Mouse (Mus musculus) MEL-GATA-1-ER (cell line): ENCODE measurements around the gene Igsf9.

Source experiments
- DNase-seq: peaks from one replicate; pipeline ENCODE4 v3.0.0-alpha.2; 2012; ENCODE audit warnings: low read depth; ENCODE audit errors: extremely low read depth

The Igsf9 gene

DNA sequence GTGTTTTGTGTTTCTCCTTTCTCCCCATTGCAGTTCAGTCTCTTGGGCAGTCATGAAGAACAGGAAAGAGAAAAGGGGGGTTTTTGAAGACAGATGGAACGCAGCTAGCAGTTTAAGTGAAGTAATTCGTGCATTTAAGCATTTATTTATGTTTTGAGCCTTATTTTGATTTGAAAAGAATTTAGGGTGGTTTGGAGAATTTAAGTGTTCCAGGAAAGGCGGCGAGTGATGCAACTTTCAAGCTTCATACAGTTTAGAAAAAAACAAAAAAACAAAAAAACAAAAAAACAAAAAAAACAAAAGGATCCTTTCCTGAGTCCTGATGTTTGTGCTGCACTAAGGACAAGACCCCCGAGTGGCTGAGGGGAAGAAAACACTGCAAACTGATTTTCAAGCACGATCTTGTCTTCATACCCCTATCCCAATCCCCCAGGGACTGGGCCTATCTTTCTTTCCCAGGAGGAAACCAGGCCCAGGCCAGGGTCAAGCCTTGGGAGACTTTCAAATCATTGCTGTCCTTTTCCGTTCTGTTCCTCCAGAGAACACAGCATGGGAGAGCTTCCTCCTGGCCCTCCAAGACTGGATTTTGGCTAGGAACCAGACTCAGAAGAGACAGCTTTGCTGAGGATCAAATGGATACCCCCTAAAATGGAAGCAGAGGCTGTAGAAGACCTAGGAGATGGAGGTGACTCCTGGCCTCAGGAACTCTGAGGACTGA lies 33.1 kb downstream of the Igsf9 start:
- DNase-seq = no peak

DNA sequence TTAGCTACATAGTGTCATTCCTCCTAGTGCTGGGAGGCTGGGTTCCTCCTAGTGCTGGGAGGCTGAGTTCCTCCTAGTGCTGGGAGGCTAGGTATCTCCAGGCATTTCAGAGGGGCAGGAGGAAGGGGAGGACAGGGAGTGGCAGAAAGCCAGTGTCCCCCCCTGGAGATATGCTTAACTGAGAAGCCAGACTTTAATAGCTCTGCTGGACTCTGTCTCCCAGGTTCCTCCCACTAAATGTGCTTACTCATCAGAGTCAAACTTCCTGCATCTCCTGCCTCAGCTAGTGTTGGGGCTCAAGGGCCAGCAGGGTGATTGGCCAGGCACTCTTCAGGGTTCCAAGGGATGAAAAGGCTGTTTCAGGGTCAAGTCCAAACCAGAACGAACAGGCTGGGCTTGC lies 33.8 kb downstream of the Igsf9 start:
- DNase-seq = peak; percentile 81

DNA sequence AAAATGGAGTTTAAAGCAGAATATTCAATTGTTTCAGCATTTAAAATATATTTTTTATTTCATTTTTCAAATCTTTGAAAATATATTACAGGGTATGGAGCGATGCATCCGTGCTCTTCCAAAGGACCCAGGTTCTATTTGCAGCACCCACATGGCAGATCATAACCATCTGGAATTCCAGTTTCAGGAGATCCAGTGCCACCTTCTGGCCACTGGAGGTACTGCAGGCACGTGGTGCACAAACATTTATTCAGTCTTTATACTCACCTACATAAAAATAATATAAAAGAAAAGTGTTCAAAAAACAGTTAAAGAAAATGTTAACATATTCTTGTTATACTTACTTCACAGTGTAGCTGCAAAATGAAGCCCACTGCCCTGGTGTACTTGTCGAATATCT lies 36.4 kb downstream of the Igsf9 start:
- no peak for DNase-seq

DNA sequence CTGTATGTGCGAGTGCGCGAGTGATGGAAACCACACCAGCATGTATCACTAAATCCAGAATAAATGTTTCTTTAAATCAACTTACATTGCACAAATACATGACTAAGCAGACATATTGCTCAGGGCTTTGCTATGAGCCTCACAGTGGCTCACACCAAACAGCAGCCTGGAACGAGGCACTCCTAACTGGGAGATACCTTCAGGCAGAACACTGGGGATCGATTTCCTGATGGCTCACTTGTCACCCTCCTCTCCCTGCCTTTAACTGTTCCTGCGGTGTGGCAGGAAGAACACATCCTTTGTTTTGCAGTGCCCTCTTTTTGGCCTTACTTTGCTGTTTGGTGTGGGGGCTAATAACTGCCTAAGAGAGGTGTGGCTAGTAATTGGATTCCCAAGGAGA lies 38.1 kb downstream of the Igsf9 start:
- DNase-seq = no peak

DNA sequence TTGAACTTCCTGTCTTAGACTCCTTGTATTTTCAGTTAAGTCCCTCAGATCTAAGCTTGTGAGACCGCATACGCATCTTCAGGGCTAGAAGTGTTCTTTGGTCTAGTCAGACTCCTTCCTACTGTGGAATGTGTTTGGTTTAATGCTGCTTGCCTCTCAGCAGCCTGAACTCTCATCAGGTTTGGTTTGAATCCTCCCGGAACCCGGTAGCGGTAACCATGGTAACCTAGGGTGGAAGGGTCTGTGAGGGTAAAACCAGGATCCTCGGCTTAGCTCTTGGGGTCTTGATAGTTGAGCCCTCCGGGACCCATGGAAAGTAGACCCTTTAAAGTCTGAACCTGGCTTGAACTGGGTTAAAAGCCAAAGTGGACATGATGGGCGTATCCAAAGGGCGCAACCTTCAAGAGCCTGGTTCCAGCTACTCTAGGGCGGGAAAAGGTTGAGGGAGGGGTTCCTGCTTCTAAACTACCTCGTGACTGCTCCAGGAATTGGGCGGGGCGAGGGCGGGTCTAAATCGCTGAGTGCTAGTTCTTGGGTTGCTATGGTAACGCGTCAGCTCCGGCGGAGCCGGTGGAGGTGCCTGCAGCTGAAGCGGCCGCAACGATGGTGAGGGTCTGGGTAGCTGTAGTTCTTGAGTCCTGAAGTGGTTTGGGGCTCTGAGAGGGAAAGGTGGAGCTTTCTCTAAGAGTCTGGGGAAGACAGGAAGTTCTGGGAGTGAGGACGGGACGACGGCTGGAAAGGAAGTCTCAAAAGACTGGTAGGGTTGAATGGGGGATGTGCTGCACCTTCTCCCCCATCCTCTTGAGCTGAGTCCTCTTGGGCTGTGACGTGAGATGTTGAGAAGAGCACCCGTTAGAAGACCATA lies 39.2 kb downstream of the Igsf9 start, which contains the start of gene Cfap45:
Cfap45 (plus strand) TSS at position 226 of the 865 bp plus-strand sequence.
- DNase-seq = no peak

DNA sequence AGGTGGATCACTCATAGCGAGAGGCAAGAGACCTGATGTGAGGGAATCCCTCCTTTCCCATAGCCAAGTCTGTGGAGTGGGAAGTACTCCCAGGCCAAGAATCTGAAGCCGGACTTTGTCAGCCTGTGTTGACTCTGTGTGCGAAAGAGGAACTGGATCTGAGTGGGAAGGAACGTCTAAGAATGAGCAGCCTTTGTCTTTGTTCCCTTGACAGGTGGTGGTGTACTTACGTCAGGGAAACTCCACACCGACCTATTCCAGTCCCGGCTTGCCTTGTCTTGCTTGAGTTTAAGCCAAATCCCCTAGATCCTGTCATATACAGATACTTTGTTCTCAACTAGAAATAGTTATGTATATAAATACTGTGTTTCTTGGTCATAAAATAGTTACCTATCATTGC lies 40.9 kb downstream of the Igsf9 start:
- no peak for DNase-seq

DNA sequence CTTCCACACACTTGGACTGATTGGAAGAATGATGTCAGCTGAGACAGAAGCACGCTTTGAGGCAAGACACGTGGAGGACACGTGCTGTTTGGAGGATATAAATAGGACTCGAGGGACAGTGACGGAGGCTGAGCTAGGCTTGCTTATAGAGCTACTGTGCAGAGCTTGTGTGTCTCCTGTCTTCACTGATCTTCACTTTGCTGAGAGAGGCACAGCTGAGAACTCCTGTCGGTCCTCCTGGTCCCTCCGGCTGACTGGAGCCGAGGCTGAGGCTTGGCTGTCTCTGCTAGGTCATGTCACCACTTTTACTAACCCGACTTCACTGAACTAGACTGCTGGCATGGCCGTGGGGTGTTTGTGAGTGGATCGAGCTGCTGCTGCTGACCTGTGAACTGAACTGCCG lies 42.1 kb downstream of the Igsf9 start:
- DNase-seq = no peak

DNA sequence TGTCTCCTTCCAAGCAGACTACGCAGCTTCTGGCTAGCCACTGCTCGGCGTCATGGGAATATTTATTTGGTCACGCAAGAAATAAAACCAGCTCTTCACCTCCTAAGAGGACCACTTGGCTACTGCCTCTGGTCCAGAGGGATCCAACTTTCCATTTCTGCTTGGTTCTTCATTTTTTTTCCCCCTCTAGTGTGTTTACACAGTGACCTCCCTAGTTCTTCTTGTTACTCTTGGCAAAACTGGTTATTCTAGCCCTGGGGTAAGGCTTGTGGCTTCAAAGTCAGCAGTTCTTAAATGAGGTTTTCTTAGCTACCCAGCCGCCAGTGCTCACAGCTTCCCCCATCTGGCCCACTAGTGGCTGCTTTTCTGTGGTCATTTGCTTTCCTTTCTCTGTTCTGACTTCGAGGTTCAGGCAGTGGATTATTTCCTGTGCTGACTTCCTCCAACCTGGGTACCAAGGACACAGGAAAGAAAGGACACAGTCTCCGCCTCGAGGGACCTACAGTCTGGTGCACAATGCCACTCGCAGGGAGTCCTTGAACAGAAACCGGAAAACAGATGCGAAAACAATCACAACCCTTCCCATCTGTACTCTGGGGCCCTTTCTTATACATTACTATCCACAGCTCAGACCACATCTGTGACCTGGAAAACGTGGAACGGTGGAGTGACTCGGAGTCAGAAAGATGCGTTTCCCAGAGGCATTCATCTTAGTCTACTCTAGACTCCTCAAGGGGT lies 43.6 kb downstream of the Igsf9 start:
- no peak for DNase-seq

DNA sequence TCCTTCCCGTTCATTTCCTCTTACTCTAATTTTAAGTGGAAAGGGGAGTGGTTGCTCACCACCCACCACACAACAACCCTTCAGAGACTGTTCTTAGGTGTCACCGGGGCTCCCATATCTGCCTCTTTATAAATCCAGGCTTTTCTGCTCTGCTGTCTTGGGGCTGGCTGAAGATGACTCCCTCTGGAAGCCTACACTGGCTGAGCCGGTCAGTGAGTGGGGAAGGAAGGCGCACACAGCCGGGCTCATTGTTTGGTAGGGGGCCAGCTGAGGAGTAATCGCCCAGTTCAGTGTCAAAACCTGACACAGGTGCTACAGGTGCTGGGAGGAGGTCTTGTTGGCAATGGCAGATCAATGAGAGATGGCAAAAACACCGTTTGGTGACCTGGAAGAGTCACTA lies 44.4 kb downstream of the Igsf9 start:
- DNase-seq = no peak

DNA sequence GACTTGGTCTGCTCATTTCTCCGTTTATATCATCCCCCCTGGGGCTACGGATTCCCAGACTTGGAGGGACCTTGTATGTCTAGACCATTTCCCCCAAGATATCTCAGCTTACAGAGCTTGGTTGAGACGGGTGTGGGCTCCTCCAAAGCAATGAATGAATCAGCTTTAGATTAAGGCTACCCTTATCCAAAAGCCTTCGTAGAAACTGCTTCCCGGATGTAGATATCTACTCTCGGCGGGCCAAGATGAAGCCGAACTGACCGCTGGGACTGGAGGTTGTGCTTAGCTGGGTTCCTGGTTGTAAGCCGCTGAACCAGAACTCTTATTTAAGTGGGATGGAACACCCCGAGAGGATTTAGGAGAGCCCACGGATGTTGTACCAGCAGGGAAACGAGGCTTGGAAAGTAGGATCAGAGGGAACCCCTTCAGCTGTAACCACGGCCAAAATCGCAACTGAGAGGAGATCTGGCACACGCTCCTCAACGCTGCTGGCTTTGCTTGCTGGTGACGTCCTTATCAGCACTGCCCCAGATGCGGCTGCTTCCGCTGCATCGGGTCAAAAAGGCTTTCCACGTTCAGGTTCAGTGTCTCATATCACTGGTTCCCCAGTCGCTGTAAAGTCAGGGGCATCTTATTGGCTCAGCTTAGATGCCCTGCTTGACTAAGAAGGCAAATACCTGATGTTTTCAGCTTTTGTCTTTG lies 44.9 kb downstream of the Igsf9 start:
- peak; percentile 92 for DNase-seq

DNA sequence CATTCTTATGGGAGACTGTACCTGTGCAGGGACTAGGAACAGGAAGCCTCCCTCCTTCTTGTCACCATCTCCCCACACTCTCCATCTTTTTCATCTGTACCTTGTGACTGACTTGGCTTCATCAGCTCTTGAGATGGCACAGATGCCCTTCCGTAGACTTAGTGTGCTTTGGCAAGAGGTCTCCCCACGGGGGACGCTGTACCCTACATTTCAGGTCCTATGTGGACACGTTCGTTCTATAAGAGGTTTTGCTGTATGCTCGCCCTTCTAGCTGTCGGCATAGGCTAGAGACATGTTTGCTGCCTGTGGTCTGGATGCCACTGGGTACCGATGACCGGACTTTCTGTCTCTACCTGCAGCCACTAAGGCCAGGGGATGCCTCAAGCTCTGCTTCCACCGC lies 45.8 kb downstream of the Igsf9 start:
- no peak for DNase-seq

DNA sequence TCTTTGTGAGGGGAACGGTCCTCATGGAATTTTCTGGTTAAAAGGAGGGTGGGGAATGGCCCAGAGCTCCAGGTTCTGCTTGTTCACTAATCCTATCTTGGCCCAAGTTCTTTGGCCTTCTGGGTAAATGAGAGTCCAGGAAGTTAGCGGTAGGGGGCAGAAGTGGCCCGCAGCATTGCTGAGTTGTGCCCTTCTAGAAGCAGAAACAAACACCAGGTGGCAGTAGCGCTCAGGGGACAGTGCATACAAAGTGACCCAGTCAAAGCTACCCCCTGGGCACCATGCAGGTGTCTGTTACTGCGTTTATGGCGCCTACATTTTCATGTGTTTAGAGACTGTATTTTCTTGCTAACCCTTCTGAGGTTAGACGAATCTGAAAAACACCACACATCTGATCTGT lies 47.1 kb downstream of the Igsf9 start:
- no peak for DNase-seq

DNA sequence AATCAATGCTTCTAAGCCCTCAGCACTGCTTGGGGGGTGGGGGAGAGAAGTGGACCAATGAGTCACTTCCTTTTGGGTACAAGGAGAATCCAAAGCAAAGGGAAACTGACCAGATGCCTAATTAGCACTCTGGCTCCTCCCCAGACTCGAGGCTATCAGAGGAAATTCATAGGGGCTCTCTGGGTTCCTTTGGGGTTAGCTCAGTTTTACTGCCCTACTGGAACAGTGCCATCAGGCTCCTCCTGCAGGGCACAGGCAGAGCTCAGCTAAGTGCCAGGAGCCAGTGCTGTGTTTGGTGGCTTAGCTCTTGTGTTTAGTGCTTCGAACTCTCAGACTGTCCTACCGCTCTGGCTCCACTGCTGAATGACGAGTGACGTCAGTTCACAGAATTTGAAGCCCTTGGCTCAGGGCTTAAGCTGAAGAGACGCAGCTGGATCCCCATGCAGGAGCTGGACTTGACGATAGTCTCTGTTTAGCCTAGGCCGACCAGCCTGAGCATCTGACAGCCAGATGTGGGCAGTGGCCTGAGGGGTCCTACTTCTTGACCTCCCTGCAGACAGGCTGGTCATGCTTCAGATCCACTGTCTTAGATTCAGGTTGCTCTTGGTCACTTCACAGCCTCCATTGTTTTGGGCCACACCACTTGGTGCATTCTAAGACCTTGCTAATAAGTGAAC lies 49.1 kb downstream of the Igsf9 start:
- DNase-seq = no peak

DNA sequence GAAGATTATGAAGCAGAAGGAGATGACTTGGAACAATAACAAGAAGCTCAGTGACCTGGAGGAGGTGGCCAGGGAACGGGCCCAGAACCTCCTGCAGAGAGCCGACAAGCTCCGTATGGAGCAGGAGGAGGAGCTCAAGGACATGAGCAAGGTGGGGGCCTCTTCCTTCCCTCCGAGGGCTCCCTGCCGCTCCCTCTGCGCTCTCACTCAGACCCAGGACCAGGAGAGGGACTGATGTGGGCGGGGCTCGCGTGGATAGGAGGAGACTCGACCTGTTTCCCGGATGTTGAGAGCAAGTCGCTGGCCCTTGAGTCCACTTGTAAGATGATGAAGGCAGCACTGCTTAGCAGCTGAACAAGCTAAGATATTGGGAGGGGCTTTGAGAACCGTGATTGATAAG lies 51.0 kb downstream of the Igsf9 start:
- DNase-seq = no peak

DNA sequence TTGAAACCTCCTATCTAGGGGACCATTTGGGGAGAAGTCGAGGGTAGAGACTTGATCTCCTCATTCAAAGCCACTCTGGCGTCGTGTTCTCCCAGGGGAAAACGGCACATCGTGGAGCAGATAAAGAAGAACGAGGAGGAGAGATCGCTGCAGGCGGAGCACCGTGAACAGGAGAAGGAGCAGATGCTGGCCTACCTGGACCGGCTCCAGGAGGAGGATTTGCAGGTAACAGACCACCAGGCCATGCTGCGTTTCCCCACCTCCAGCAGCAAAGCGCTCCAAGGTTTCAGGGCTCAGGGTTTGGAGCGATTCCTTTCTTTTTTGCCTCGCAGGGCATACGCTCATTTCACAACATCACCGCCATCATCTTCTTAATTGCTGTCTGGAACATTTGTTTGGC lies 53.5 kb downstream of the Igsf9 start:
- no peak for DNase-seq

DNA sequence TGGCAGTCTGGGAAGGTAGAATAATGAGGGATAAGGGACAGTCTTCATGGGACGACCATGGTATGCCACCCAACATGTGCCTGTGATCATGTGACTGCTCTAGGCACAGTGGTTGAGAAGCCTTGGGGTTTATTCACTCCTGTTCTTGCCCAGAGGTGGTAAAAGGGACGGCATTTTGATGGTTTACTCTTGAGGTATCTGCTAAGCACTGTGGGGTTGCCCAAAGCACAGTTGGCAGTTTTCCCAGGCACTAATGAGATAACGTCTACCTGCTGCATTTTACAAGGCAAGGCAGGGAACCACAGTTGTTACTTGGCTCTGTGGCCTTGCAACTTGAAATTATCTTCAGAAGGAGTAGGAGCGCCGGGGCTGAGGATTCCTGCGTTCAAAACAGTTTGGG lies 58.2 kb downstream of the Igsf9 start:
- no peak for DNase-seq

DNA sequence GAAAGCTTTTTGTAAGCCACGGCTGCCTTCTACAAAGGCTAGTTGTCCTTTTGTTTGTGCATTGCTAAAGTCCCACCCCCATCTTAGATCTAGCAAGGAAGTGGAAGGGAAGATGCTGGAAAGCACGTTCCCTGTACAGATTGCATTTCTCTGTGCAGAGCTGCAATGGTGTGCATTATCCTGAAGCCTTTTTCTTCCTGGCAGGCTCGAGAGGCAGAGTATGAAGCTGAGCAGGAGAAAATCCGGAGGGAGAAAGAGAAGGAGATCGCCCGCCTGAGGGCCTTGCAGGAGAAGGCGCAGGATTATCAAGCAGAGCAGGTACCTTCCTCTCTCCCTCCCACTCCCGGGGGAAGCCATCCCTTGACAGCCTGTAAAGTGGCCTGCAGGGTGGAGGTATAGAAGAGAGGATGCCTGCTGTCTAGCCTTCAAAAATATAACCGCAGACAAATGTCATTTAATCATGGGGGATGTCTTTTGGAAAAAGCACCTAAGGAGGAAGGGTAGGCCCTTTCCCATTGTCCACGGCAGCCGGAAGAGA lies 58.8 kb downstream of the Igsf9 start:
- DNase-seq = no peak

DNA sequence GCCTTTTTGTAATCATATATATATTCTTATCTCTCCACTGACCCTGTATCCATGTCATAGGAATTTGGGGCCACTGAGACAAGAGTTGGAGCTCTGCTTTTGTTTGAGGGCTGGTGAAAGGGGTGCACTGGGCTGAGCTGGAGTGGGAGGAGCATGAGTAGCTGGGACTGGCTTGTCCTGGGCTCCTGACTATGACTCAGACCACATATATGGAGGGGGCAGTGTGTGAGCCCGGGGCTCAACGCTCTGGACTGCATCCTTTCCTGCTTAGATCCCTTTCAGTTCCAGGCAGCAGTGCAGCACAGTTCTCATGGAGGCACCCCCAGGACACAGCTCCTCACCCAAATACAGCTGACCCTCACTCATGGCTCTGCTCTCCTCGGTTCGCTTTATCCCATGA lies 64.5 kb downstream of the Igsf9 start:
- no peak for DNase-seq
